Mouse (Mus musculus) liver, embryonic 13.5 days (tissue): ENCODE results near the gene Slc7a6. TPM values are rescaled to one million over a fixed set of nuclear protein-coding genes. Genes with fewer than 3 reads are reported as not detected.

ENCODE experiments used
- ATAC-seq: fragments of 200-750 bp; cut with Nextera tagmentation; 2 replicates; pipeline ENCODE4 v1.8.0; 2017; ENCODE audit warnings: low read depth, mild to moderate bottlenecking, moderate number of reproducible peaks, moderate library complexity
- DNase-seq: peaks from one replicate; pipeline ENCODE4 v3.0.0; 2022
- H3K27ac ChIP-seq: fragments of 300-500 bp; sonication (generic); 2 replicates; pipeline ENCODE4 v1.5.1; 2015; ENCODE audit warnings: moderate library complexity, mild to moderate bottlenecking, inconsistent platforms
- H3K27me3 ChIP-seq: fragments of 300-500 bp; sonication (generic); 2 replicates; pipeline ENCODE4 v1.6.1; 2015; ENCODE audit warnings: mild to moderate bottlenecking, inconsistent platforms
- H3K36me3 ChIP-seq: fragments of 300-500 bp; sonication (generic); 2 replicates; pipeline ENCODE4 v1.6.1; 2015; ENCODE audit warnings: mild to moderate bottlenecking, inconsistent platforms
- H3K4me1 ChIP-seq: fragments of 300-500 bp; sonication (generic); replicated peaks from 2 replicates; pipeline ENCODE4 v1.6.1; 2015; ENCODE audit warnings: inconsistent platforms
- H3K4me2 ChIP-seq: fragments of 300-500 bp; sonication (generic); 2 replicates; pipeline ENCODE4 v1.6.1; 2015; ENCODE audit warnings: inconsistent platforms, mild to moderate bottlenecking, moderate library complexity
- H3K4me3 ChIP-seq: fragments of 300-500 bp; sonication (generic); replicated peaks from 2 replicates; pipeline ENCODE4 v1.5.1; 2015; ENCODE audit warnings: mild to moderate bottlenecking, inconsistent platforms
- H3K9ac ChIP-seq: fragments of 300-500 bp; sonication (generic); 2 replicates; pipeline ENCODE4 v1.6.1; 2015; ENCODE audit warnings: mild to moderate bottlenecking, inconsistent platforms
- H3K9me3 ChIP-seq: fragments of 300-500 bp; sonication (generic); replicated peaks from 2 replicates; pipeline ENCODE4 v1.6.1; 2016; ENCODE audit warnings: inconsistent platforms
- WGBS: fragments of 180-500 bp; shearing (Covaris S2); methylation state at CpG from one replicate; pipeline ENCODE4 v1.1.7; 2015; ENCODE audit not compliant: insufficient replicate concordance; 5-methylcytosine and 5-hydroxymethylcytosine counted together
- polyA plus RNA-seq: library from polyadenylated mRNA; unstranded; fragments of >200 nt; fragmentation: Nextera tagmentation; extraction: Ambion mirVana; gene quantifications from 2 replicates; pipeline ENCODE4 v1.2.1, GENCODE M21; 2015

Gene Slc7a6
- polyA plus RNA-seq, 1 experiment from 2014 or later: 10.5 TPM

DNA sequence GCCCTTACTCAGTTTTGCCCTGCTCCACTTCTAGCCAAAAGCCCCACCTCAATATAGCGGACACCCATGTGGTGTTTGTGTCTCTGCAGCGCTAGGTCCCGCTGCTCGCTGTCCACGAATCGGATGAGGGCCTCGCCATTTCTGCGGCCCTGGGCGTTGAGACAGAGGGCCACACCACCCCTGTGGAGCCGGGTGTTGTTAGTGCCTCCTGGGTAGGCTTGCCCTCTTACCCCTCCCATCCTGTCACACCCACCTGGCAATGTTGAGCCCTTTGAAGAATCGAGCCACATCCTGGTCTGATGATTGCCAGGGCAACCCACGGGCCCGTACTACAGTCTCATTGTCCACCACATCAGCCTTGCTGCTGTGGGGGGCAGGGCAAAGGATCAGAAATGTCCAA is 35.1 kb upstream of the Slc7a6 start:
- Histone ChIP-seq H3K9me3 (no peaks in the 10 kb centered on the region), H3K27ac (no peak overlapping the region), H3K9ac (no peak overlapping the region), H3K4me2 (no peak overlapping the region), H3K27me3 (peaks cover 61% of the 10 kb centered on the region), H3K4me1 (peaks cover 57% of the 10 kb centered on the region), H3K36me3 (peaks cover 47% of the 10 kb centered on the region), H3K4me3 (no peak overlapping the region)
- DNase-seq (no peak), ATAC-seq (no peak)
- WGBS: 72% methylated on average over 13 of the region's 13 CpGs

DNA sequence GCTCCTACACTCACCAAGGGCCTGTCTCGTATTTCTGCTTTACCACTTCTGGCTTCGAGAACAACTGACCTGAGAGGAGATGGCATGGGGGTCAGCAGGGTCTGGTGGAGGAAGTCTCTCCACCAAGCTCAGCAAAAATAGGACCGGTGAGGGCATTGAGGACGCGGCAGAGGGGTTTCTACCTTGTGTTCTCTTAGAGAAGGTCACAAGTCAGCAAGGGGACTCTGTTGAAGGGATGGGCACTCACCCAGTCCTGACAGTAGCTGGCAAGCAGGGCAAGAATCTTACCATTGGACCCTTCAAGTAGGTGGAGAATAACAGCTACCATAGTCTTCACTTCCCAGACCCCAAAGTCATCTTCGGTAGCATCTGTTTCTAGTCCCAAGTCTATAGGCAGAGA is 34.7 kb upstream of the Slc7a6 start:
- Histone ChIP-seq H3K4me2 (no peak overlapping the region), H3K36me3 (peaks cover 43% of the 10 kb centered on the region), H3K27me3 (peaks cover 65% of the 10 kb centered on the region), H3K9me3 (no peaks in the 10 kb centered on the region), H3K27ac (no peak overlapping the region), H3K4me3 (no peak overlapping the region), H3K9ac (no peak overlapping the region), H3K4me1 (peaks cover 58% of the 10 kb centered on the region)
- WGBS: 66% methylated on average over 6 of the region's 6 CpGs
- ATAC-seq (no peak), DNase-seq (no peak)

DNA sequence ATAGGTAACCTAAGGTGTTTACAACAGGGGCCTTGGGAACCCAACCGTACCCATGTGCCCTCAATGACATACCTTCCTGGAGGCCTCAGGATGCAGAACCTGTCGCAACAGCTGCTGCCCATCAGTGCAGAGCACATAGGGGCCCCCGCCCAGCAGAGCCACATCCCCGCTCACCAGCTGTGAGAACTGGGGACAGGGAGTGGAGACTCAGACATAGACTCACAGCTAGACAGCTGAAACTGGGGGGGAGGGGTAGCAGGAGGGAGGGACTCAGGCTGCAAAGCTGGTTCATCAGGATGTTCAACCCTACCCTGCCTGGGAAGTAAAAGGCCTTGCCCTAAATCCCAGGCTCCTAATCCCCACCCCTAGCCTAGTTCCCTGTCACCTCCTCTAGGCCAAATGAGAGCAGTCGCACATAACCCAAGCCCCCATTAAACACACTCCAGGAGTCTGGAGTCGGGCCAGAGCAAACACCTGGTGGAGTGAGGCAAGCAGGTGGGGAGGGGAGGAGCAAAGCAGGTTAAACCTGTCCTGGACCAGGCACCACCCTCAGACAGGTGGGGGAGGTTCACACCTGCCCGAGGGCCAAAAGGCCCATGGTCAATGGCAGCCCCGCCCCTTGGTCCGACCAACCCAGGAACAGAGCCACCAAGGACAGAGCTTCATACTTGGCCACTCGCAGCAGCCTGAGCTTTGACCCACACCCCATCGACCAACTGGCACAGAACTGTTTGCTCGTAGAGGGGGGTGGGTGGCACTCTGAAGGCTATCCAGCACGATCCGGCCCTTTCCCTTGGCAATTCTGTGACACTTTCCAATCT is 33.7 kb upstream of the Slc7a6 start:
- DNase-seq (no peak), ATAC-seq (peak; percentile 30)
- no peak overlapping the region for H3K9ac ChIP-seq

DNA sequence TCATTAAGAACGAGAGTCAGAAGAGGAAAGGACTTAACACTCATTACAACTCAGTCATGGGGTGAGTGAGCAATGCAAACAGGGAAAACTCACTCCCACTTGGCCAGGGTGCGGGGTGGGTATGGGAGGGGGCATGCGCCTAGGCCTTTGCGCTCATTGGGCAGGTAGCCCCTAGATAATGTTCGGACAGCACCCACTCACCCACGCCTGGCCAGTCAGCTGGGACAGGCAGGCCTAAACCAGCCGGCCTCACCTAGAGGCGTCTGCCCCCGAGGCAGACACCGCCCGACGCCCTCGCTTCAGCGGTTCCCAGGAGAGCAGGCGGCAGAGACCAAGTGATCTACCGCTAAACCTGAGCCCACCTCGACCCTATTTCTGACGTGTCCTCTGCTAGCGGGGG is 33.0 kb upstream of the Slc7a6 start:
- no peak for DNase-seq
- H3K27me3 ChIP-seq: peaks cover 81% of the 10 kb centered on the region
- H3K27ac ChIP-seq: peak overlapping the region; percentile 74
- peak overlapping the region; percentile 71 for H3K4me2 ChIP-seq
- WGBS: 6% methylated on average over 19 of the region's 19 CpGs
- H3K36me3 ChIP-seq: peaks cover 26% of the 10 kb centered on the region
- H3K4me1 ChIP-seq: peaks cover 55% of the 10 kb centered on the region
- ATAC-seq: peak; percentile 9; the same call in 1 of the 2 replicates
- H3K9me3 ChIP-seq: no peaks in the 10 kb centered on the region
- H3K9ac ChIP-seq: peak overlapping the region; percentile 63
- peak overlapping the region; percentile 61 for H3K4me3 ChIP-seq

More for the DNA sequence above, 33.7 kb upstream of the Slc7a6 start:
- WGBS: 28% methylated on average over 14 of the region's 14 CpGs
- Histone ChIP-seq H3K9me3 (no peaks in the 10 kb centered on the region), H3K27me3 (peaks cover 75% of the 10 kb centered on the region), H3K36me3 (peaks cover 33% of the 10 kb centered on the region), H3K27ac (peak overlapping the region; percentile 74), H3K4me3 (peak overlapping the region; percentile 61), H3K4me1 (peaks cover 58% of the 10 kb centered on the region), H3K4me2 (peak overlapping the region; percentile 71)

DNA sequence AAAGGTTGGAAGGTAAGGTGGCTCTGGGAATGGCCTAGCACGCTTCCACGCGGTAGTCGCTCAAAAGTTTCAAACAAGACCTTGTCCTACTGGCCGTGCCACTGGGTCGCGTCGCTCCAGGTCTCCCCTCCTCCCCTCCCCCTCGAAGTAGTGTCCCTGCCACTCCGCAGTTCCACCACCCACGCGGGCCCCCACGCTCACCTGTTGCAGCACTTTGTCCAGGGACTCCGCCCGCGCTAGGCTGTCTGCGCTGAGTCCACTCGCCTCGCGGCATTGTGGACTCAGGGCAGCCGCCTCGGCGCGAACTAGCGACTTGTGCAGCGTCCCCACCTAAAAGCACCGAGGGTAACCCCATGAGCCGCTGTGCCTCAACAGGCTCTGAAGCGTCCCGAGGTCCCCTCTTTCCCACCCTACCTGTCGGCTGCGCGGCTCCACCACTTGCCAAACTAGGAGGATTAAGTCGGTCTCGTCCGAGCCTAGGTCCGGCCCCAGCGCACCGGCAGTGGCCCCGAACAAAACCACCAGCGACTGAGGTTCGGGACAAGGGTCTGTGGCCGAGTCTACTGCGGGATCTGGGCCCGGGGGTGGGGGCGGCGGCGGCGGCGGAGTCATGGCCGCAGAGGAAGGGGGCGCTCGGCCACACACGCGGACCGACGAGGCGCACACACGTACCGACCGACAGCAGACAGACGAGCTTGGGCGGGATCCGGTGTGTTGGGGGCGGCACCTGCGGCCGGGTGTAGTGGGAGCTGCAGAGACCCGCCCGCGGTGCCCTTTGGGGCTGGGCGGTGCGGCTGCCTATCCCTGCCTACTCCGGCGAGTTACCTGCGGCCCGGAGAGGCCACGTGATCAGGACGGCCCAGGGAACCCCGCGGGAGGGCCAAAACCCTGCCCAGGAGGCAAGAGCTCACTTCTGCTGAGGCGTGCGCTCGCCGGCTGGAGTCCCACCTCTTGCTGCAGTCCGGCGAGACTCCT is 32.2 kb upstream of the Slc7a6 start, which contains the start of gene Esrp2:
TSS of gene Esrp2 (minus strand) at position 819 of the 975 bp plus-strand sequence.
- Histone ChIP-seq H3K27ac (peak within 1 kb of the TSS; percentile 74), H3K9ac (peak within 1 kb of the TSS; percentile 63), H3K27me3 (peaks cover 81% of the 10 kb centered on the region), H3K4me3 (peak within 1 kb of the TSS; percentile 61), H3K4me2 (peak within 1 kb of the TSS; percentile 71), H3K36me3 (peaks cover 19% of the 10 kb centered on the region), H3K4me1 (peaks cover 52% of the 10 kb centered on the region), H3K9me3 (no peaks in the 10 kb centered on the region)
- peak; percentile 62 for ATAC-seq
- DNase-seq: peak; percentile 37
- WGBS: 1% methylated on average over 86 of the region's 86 CpGs

DNA sequence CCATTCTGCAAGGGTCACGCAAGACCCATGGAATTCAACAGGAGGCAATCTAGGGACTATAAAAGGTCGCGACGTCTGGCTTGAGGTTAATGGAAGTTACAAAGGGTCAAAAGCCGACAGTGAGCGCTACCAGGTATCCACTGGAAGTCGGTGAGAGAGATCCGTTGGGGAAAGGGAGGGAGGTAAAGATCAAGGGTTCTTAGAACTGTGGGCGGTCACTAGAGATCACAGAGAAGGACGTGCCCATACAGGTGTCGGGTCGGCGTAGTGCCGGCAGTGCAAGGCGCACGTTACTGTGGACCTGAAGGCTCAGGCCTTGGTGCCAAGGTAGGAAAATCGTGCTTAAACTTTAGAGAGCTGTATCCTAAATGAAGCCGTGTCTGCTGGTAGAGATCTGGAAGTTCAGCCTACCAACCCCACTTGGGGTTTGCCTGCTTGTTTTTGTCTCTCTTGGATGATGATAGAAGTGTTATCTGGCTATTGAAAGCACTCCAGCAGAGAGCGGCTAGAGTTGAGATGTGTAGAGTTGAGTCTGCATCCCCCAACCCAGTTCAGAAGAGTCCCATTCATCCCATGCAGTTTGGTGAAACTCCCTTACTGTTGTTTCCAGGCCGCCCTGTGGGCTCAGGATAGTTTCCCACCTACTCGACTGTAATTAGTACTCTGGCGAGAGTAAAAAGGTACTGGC is 31.3 kb upstream of the Slc7a6 start:
- WGBS: 6% methylated on average over 22 of the region's 22 CpGs
- no peak for DNase-seq
- no peaks in the 10 kb centered on the region for H3K9me3 ChIP-seq
- peak overlapping the region; percentile 61 for H3K4me3 ChIP-seq
- H3K9ac ChIP-seq: peak overlapping the region; percentile 63
- H3K27me3 ChIP-seq: peaks cover 81% of the 10 kb centered on the region
- peak overlapping the region; percentile 11; the same call in 1 of the 2 replicates for H3K27ac ChIP-seq
- H3K4me1 ChIP-seq: peaks cover 45% of the 10 kb centered on the region
- no peak for ATAC-seq
- peak overlapping the region; percentile 71 for H3K4me2 ChIP-seq
- H3K36me3 ChIP-seq: peaks cover 9% of the 10 kb centered on the region

DNA sequence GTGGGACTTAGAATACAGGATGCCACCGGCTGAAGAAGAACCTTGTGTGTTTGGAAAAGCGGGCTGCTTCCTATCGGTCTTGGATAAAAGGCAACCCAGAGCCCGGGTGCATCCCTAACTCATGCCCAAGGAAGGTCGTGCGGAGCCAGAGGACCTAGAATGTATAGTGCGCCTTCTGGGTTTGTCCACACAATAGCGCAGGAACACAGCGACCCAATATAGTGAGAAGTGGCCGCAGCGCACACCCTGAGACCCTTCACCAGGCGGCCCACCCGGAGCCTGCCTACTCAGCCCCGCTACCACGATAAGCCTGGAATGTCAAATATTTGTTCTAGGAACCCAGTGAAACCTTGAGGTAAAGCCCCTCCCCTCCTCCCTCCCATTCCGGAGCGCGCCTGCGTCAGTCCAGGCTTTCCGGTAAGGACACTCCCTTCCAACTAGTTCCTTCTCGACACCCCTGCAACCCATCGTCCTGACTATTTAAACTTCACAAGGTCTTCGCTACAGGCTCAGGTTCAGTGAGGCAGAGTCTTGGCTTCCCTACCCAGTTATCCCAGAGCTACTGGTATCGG is 30.7 kb upstream of the Slc7a6 start:
- H3K36me3 ChIP-seq: peaks cover 3% of the 10 kb centered on the region
- under 1% methylated on average over 24 of the region's 24 CpGs for WGBS
- peak overlapping the region; percentile 61 for H3K4me3 ChIP-seq
- H3K27me3 ChIP-seq: peaks cover 75% of the 10 kb centered on the region
- peak overlapping the region; percentile 63 for H3K9ac ChIP-seq
- ATAC-seq: 0 out of 2 replicates have a peak, but pooled peaks have one; percentile 9
- peaks cover 45% of the 10 kb centered on the region for H3K4me1 ChIP-seq
- DNase-seq: peak; percentile 33
- no peaks in the 10 kb centered on the region for H3K9me3 ChIP-seq
- peak overlapping the region; percentile 71 for H3K4me2 ChIP-seq
- H3K27ac ChIP-seq: peak overlapping the region; percentile 20; the same call in 1 of the 2 replicates

DNA sequence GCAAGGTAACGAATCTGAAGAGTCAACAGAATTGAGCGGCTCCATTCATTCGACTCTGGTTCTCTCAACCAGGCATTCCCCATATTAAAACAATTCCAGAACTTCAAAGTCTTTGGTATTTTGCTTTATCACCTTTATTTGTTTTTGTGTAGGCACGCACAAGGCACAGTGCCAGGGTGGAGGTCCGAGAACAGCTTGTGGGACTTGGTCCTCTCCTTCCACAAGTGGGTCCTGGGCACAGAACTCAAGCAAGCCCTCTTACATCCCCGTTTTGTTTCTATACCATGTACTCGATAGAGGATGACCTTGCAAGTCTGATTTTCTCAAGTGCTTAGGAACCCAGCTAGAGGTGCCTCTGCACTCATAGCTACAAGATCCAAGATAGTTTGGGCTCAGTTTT is 30.0 kb upstream of the Slc7a6 start:
- Histone ChIP-seq H3K27me3 (peaks cover 69% of the 10 kb centered on the region), H3K36me3 (0 out of 2 replicates have a peak, but pooled peaks cover 2% of the 10 kb centered on the region), H3K4me2 (peak overlapping the region; percentile 71), H3K4me3 (peak overlapping the region; percentile 61), H3K9me3 (no peaks in the 10 kb centered on the region), H3K4me1 (peaks cover 45% of the 10 kb centered on the region), H3K9ac (peak overlapping the region; percentile 37; the same call in 1 of the 2 replicates), H3K27ac (peak overlapping the region; percentile 20; the same call in 1 of the 2 replicates)
- ATAC-seq (no peak), DNase-seq (no peak)
- WGBS: 20% methylated on average over 7 of the region's 7 CpGs

DNA sequence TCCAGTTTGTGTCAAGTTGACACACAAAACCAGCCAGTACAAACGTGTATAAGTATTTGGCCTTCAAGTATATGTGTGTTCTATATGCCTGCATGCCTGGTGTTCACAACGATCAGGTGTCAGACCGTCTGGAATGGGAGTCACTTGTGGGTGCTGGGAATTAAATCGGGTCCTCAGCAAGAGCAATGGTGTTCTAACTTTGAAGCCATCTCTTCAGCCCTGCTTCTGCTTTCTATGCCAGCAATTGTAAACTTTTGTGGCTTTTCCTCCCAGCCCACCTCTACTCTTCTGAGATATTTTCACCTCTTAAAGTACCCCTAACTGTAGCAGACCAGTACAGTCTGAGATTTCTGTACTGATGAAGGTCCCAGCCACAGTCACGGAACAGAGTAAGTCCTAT is 28.5 kb upstream of the Slc7a6 start:
- 61% methylated on average over 5 of the region's 5 CpGs for WGBS
- Histone ChIP-seq H3K9me3 (no peaks in the 10 kb centered on the region), H3K27me3 (peaks cover 53% of the 10 kb centered on the region), H3K4me2 (no peak overlapping the region), H3K9ac (no peak overlapping the region), H3K4me1 (peaks cover 36% of the 10 kb centered on the region), H3K27ac (no peak overlapping the region), H3K4me3 (no peak overlapping the region), H3K36me3 (no peaks in the 10 kb centered on the region)
- DNase-seq (no peak), ATAC-seq (no peak)

DNA sequence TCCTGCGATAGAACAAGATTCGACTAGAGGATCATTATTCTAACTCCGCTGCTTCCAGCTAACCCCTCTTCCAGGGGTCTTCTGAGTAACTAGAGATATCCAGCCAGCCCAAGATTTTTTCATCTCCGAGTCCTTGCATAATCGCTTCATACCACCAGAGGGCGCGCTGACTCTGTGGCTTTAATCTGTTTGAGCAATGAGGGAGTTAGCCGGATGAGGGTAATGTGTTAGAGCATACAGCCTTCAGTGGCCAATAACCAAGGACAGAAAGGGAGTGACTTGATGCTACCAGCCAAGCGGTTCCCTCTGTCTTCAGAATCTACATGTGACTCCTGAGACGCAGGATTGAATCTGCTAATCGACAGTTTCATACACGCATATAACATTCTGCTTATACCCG is 27.9 kb upstream of the Slc7a6 start:
- Histone ChIP-seq H3K4me2 (no peak overlapping the region), H3K27me3 (peaks cover 48% of the 10 kb centered on the region), H3K9me3 (no peaks in the 10 kb centered on the region), H3K4me1 (peaks cover 33% of the 10 kb centered on the region), H3K27ac (no peak overlapping the region), H3K4me3 (no peak overlapping the region), H3K36me3 (no peaks in the 10 kb centered on the region), H3K9ac (no peak overlapping the region)
- WGBS: 11% methylated on average over 13 of the region's 13 CpGs
- 0 out of 2 replicates have a peak, but pooled peaks have one; percentile 23 for ATAC-seq
- DNase-seq: peak; percentile 68
